Mouse (Mus musculus): ENCODE results near the gene Golph3. TPM values are rescaled to one million over a fixed set of nuclear protein-coding genes. Genes with fewer than 3 reads are reported as not detected.

The Golph3 gene
- total and polyA plus RNA-seq, 2 experiments from 2014 or later: 55.3 to 135 TPM

GRCm38 (mm10) chr15:12284794-12285534 is 36.3 kb upstream of the Golph3 start:
- no peak for TF ChIP-seq CTCF (IDR thresholded peaks at IDR 0.05; ENCODE audit: low read depth)
- no peak for TF ChIP-seq EP300 (IDR thresholded peaks at IDR 0.05; ENCODE audit: low read depth)
- Histone ChIP-seq H3K4me2 (ENCODE audit: low read depth, low read length) (no peak overlapping the region), H3K27ac (ENCODE audit: low read depth) (no peak overlapping the region), H3K9ac (replicated peaks; ENCODE audit: low read depth, low read length) (no peak overlapping the region), H3K4me3 (ENCODE audit: low read depth, low read length) (no peak overlapping the region), H3K27me3 (ENCODE audit: control insufficient read depth, insufficient read depth, low read length) (no peaks in the 10 kb centered on the region), H3K4me1 (ENCODE audit: control insufficient read depth, insufficient read depth) (no peaks in the 10 kb centered on the region), H3K36me3 (replicated peaks; ENCODE audit: control insufficient read depth, insufficient read depth, low read length) (no peaks in the 10 kb centered on the region), H3K9me3 (replicated peaks; ENCODE audit: control insufficient read depth, low read length) (no peaks in the 10 kb centered on the region)
- WGBS: 62% methylated on average over 6 of the region's 6 CpGs
- DNase-seq (ENCODE audit: low spot score): no peak
- no peak; the same call in 1 of the 2 replicates for ATAC-seq (ENCODE audit: insufficient read depth, low read depth)

- WGBS: 61% methylated on average over 5 of the region's 5 CpGs
- Histone ChIP-seq H3K4me1 (ENCODE audit: control insufficient read depth, insufficient read depth) (no peaks in the 10 kb centered on the region), H3K4me3 (ENCODE audit: low read depth, low read length) (no peak overlapping the region), H3K27me3 (ENCODE audit: control insufficient read depth, insufficient read depth, low read length) (no peaks in the 10 kb centered on the region), H3K27ac (ENCODE audit: low read depth) (no peak overlapping the region), H3K9me3 (replicated peaks; ENCODE audit: control insufficient read depth, low read length) (no peaks in the 10 kb centered on the region), H3K4me2 (ENCODE audit: low read depth, low read length) (no peak overlapping the region), H3K9ac (replicated peaks; ENCODE audit: low read depth, low read length) (no peak overlapping the region), H3K36me3 (replicated peaks; ENCODE audit: control insufficient read depth, insufficient read depth, low read length) (no peaks in the 10 kb centered on the region)
- ATAC-seq (ENCODE audit: insufficient read depth, low read depth) (no peak), DNase-seq (ENCODE audit: low spot score) (no peak)
- TF ChIP-seq EP300 (IDR thresholded peaks at IDR 0.05; ENCODE audit: low read depth) (no peak), CTCF (IDR thresholded peaks at IDR 0.05; ENCODE audit: low read depth) (no peak)
Measured at GRCm38 (mm10) chr15:12285535-12285809, 35.8 kb upstream of the Golph3 start.

DNA sequence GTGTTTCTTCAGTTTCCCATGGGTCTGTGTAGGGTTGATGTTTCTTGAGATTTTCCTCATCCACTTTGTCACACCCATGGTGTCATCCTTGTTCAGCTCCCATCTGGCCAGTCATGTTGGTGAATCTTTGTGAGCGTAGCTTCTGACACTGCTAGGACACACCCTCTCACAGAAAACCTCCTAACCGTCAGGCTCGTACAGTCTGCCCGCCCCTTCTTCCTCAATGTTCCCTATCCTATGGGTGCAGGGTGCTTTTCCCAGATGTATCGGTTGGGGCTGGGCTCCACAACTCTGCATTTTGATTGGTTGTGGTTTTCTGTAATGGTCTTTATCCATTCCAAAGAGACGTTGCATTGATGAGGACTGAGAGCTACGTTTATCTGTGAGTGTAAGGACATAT is 30.9 kb upstream of the Golph3 start:
- Histone ChIP-seq H3K27ac (ENCODE audit: low read depth) (no peak overlapping the region), H3K4me1 (ENCODE audit: control insufficient read depth, insufficient read depth) (no peaks in the 10 kb centered on the region), H3K36me3 (replicated peaks; ENCODE audit: control insufficient read depth, insufficient read depth, low read length) (no peaks in the 10 kb centered on the region), H3K4me3 (ENCODE audit: low read depth, low read length) (no peak overlapping the region), H3K4me2 (ENCODE audit: low read depth, low read length) (no peak overlapping the region), H3K27me3 (ENCODE audit: control insufficient read depth, insufficient read depth, low read length) (no peaks in the 10 kb centered on the region), H3K9me3 (replicated peaks; ENCODE audit: control insufficient read depth, low read length) (no peaks in the 10 kb centered on the region), H3K9ac (replicated peaks; ENCODE audit: low read depth, low read length) (no peak overlapping the region)
- DNase-seq (ENCODE audit: low spot score) (no peak), ATAC-seq (ENCODE audit: insufficient read depth, low read depth) (no peak)
- WGBS: 79% methylated on average over 7 of the region's 7 CpGs
- TF ChIP-seq CTCF (IDR thresholded peaks at IDR 0.05; ENCODE audit: low read depth) (no peak), EP300 (IDR thresholded peaks at IDR 0.05; ENCODE audit: low read depth) (no peak)

GRCm38 (mm10) chr15:12291757-12292156 is 29.5 kb upstream of the Golph3 start:
- no peak overlapping the region for H3K4me3 ChIP-seq (ENCODE audit: low read depth, low read length)
- no peak overlapping the region for H3K27ac ChIP-seq (ENCODE audit: low read depth)
- no peaks in the 10 kb centered on the region for H3K27me3 ChIP-seq (ENCODE audit: control insufficient read depth, insufficient read depth, low read length)
- TF ChIP-seq EP300 (IDR thresholded peaks at IDR 0.05; ENCODE audit: low read depth) (no peak), CTCF (IDR thresholded peaks at IDR 0.05; ENCODE audit: low read depth) (no peak)
- DNase-seq (ENCODE audit: low spot score): no peak
- ATAC-seq (ENCODE audit: insufficient read depth, low read depth): no peak
- no peaks in the 10 kb centered on the region for H3K4me1 ChIP-seq (ENCODE audit: control insufficient read depth, insufficient read depth)
- H3K9ac ChIP-seq (replicated peaks; ENCODE audit: low read depth, low read length): no peak overlapping the region
- no peak overlapping the region for H3K4me2 ChIP-seq (ENCODE audit: low read depth, low read length)
- H3K36me3 ChIP-seq (replicated peaks; ENCODE audit: control insufficient read depth, insufficient read depth, low read length): no peaks in the 10 kb centered on the region
- WGBS: 89% methylated on average over 2 of the region's 2 CpGs
- H3K9me3 ChIP-seq (replicated peaks; ENCODE audit: control insufficient read depth, low read length): no peaks in the 10 kb centered on the region

DNA sequence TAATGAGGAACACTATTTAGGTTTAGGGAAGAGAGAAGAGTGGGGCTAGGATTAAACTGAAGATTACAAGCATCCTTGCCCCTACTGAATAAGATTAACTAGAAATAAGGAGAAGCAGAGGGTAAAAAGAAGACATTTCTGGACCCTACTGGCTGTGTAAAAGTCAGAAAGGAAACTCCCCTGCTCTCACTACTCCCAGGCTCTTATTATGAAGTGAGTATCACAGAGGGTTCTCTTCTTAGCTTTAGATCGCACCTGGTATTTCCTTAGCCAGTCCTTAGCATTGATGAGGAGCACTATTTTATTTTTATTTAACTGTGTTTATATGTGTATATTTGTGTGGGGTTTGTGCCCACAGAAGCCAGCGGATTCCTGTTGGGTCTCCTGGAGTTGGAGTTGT is 25.0 kb upstream of the Golph3 start:
- no peaks in the 10 kb centered on the region for H3K9me3 ChIP-seq (replicated peaks; ENCODE audit: control insufficient read depth, low read length)
- H3K36me3 ChIP-seq (replicated peaks; ENCODE audit: control insufficient read depth, insufficient read depth, low read length): no peaks in the 10 kb centered on the region
- DNase-seq (ENCODE audit: low spot score) (no peak), ATAC-seq (ENCODE audit: insufficient read depth, low read depth) (no peak)
- no peak overlapping the region for H3K9ac ChIP-seq (replicated peaks; ENCODE audit: low read depth, low read length)
- no peaks in the 10 kb centered on the region for H3K27me3 ChIP-seq (ENCODE audit: control insufficient read depth, insufficient read depth, low read length)
- 59% methylated on average over 2 of the region's 2 CpGs for whole genome bisulfite sequencing
- TF ChIP-seq CTCF (IDR thresholded peaks at IDR 0.05; ENCODE audit: low read depth): no peak
- no peak for TF ChIP-seq EP300 (IDR thresholded peaks at IDR 0.05; ENCODE audit: low read depth)
- H3K4me1 ChIP-seq (ENCODE audit: control insufficient read depth, insufficient read depth): no peaks in the 10 kb centered on the region
- no peak overlapping the region for H3K4me2 ChIP-seq (ENCODE audit: low read depth, low read length)
- no peak overlapping the region for H3K27ac ChIP-seq (ENCODE audit: low read depth)
- no peak overlapping the region for H3K4me3 ChIP-seq (ENCODE audit: low read depth, low read length)

GRCm38 (mm10) chr15:12298231-12298737 is 23.0 kb upstream of the Golph3 start:
- H3K4me2 ChIP-seq (ENCODE audit: low read depth, low read length): no peak overlapping the region
- no peaks in the 10 kb centered on the region for H3K27me3 ChIP-seq (ENCODE audit: control insufficient read depth, insufficient read depth, low read length)
- TF ChIP-seq CTCF (IDR thresholded peaks at IDR 0.05; ENCODE audit: low read depth): no peak
- no peak for TF ChIP-seq EP300 (IDR thresholded peaks at IDR 0.05; ENCODE audit: low read depth)
- WGBS: 75% methylated on average over 7 of the region's 7 CpGs
- H3K4me3 ChIP-seq (ENCODE audit: low read depth, low read length): no peak overlapping the region
- H3K9ac ChIP-seq (replicated peaks; ENCODE audit: low read depth, low read length): no peak overlapping the region
- H3K9me3 ChIP-seq (replicated peaks; ENCODE audit: control insufficient read depth, low read length): no peaks in the 10 kb centered on the region
- no peaks in the 10 kb centered on the region for H3K36me3 ChIP-seq (replicated peaks; ENCODE audit: control insufficient read depth, insufficient read depth, low read length)
- H3K27ac ChIP-seq (ENCODE audit: low read depth): no peak overlapping the region
- ATAC-seq (ENCODE audit: insufficient read depth, low read depth): no peak
- no peaks in the 10 kb centered on the region for H3K4me1 ChIP-seq (ENCODE audit: control insufficient read depth, insufficient read depth)
- no peak for DNase-seq (ENCODE audit: low spot score)

Data from heart, postnatal 0 days (tissue).